Mouse (Mus musculus): ENCODE results near the gene Clmp.

GRCm38 (mm10) chr9:40711654-40712053 is 25.9 kb downstream of the Clmp start:
- no peak for TF ChIP-seq POLR2A (IDR thresholded peaks at IDR 0.05; ENCODE audit: borderline replicate concordance, low read depth, low read length)
- TF ChIP-seq CTCF (IDR thresholded peaks at IDR 0.05; ENCODE audit: low read depth, low read length) = no peak

Measured in bone marrow macrophage, adult 2 months (primary cell).